Mouse (Mus musculus) midbrain, embryonic 13.5 days (tissue): Measurements from ENCODE around the gene Tmem218. TPM values are rescaled to one million over a fixed set of nuclear protein-coding genes. Genes with fewer than 3 reads are reported as not detected.

Source experiments
- ATAC-seq: fragments of 200-750 bp; cut with Nextera tagmentation; 2 replicates; pipeline ENCODE4 v1.8.0; 2017; ENCODE audit warnings: mild to moderate bottlenecking, moderate TSS enrichment, moderate library complexity
- H3K27ac ChIP-seq: fragments of 300-500 bp; sonication (generic); 2 replicates; pipeline ENCODE4 v1.5.1; 2015; ENCODE audit warnings: inconsistent platforms, mild to moderate bottlenecking, moderate library complexity
- H3K27me3 ChIP-seq: fragments of 300-500 bp; sonication (generic); 2 replicates; pipeline ENCODE4 v1.6.1; 2015; ENCODE audit warnings: mild to moderate bottlenecking, inconsistent platforms
- H3K36me3 ChIP-seq: fragments of 300-500 bp; sonication (generic); 2 replicates; pipeline ENCODE4 v1.6.1; 2015; ENCODE audit warnings: mild to moderate bottlenecking, inconsistent platforms
- H3K4me1 ChIP-seq: fragments of 300-500 bp; sonication (generic); replicated peaks from 2 replicates; pipeline ENCODE4 v1.6.1; 2015; ENCODE audit warnings: inconsistent platforms
- H3K4me2 ChIP-seq: fragments of 300-500 bp; sonication (generic); replicated peaks from 2 replicates; pipeline ENCODE4 v1.6.1; 2015; ENCODE audit warnings: moderate library complexity, mild to moderate bottlenecking, inconsistent platforms
- H3K4me3 ChIP-seq: fragments of 300-500 bp; sonication (generic); replicated peaks from 2 replicates; pipeline ENCODE4 v1.5.1; 2015; ENCODE audit warnings: mild to moderate bottlenecking, inconsistent platforms
- H3K9ac ChIP-seq: fragments of 300-500 bp; sonication (generic); replicated peaks from 2 replicates; pipeline ENCODE4 v1.6.1; 2015; ENCODE audit warnings: mild to moderate bottlenecking, inconsistent platforms
- H3K9me3 ChIP-seq: fragments of 300-500 bp; sonication (generic); 2 replicates; pipeline ENCODE4 v1.6.1; 2016; ENCODE audit warnings: mild to moderate bottlenecking, inconsistent platforms
- WGBS: fragments of 180-500 bp; shearing (Covaris S2); methylation state at CpG from one replicate; pipeline ENCODE4 v1.1.7; 2015; 5-methylcytosine and 5-hydroxymethylcytosine counted together
- polyA plus RNA-seq: library from polyadenylated mRNA; unstranded; fragments of >200 nt; fragmentation: Nextera tagmentation; extraction: Ambion mirVana; gene quantifications from 2 replicates; pipeline ENCODE4 v1.2.1, GENCODE M21; 2015

Tmem218 gene
- polyA plus RNA-seq = 11.4 and 12.7 TPM in 2 replicates

DNA sequence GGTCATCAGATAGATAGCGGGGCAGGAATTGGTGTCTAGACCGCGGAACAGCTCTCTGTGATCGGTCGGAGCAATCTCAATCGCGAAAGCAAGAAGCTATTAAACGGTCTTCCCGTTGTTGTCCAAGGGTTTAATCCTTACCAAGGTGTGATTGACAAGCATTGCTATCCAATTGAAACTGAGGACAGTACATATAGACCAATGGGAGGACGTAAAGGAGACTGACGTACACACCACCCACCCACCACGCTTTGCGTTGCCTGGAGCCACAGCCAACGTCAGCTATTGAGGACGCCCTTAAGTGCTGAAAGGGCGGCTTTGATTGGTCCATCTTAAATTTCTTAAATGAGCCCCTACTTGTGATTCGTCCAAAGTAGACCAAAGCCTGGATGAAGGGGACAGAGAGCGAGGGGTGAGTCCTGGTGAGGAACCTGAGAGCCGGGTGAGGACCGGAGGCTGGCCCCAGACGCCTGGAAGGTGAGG is at the start of gene Tmem218:
Gene Tmem218 (plus strand): TSS at position 295 of the 483 bp plus-strand sequence.
- Histone ChIP-seq H3K9me3 (no peaks in the 10 kb centered on the region), H3K36me3 (no peaks in the 10 kb centered on the region), H3K4me1 (peaks cover 22% of the 10 kb centered on the region), H3K4me2 (peak within 1 kb of the TSS; percentile 65), H3K27ac (peak within 1 kb of the TSS; percentile 92), H3K4me3 (peak within 1 kb of the TSS; percentile 78), H3K27me3 (no peaks in the 10 kb centered on the region), H3K9ac (peak within 1 kb of the TSS; percentile 74)
- ATAC-seq = peak; percentile 100
- under 1% methylated on average over 21 of the region's 21 CpGs for WGBS

DNA sequence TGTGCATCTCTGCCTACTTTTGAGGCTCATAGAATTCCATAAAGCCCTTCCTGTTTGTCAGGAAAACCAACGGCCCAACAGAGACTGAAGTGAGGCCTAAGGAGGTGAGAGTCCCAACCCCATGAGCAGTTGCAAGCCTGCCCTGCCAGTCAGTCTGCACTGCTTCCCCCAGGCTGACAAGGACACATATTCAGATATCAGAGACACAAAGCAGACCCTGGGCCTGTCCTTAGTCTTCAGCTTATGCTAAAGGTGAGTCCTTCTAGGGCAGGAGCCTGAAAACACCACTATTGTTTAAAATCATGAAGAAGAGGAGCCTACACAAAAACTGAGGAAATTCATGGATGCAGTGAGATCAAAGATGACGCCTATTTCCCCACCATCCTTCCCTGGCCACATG is 47.3 kb upstream of the Tmem218 start:
- 93% methylated on average over 2 of the region's 2 CpGs for WGBS
- no peak overlapping the region for H3K9ac ChIP-seq

DNA sequence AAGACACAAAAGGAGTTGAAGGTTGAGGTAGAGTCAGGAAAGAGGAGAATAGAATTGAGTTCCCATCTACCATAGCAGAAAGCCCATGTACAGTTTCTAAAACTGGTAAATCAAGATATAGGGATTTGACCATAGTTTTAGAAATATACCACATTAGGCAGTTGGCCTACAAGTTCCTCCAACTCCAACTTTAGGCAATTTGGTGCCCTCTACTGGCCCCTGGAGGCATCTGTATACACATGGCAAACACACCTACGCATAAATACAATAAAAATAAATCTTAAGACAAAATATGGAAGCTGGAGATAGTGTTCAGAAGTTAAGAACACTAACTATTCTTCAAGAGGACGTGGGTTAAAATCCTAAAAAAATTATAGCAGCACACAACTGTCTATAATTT is 41.1 kb upstream of the Tmem218 start:
- no peak for ATAC-seq
- Histone ChIP-seq H3K27ac (no peak overlapping the region), H3K4me2 (no peak overlapping the region), H3K9ac (no peak overlapping the region), H3K27me3 (no peaks in the 10 kb centered on the region), H3K36me3 (no peaks in the 10 kb centered on the region), H3K4me3 (no peak overlapping the region), H3K9me3 (no peaks in the 10 kb centered on the region), H3K4me1 (peaks cover 3% of the 10 kb centered on the region; the same call in 1 of the 2 replicates)
- 76% methylated on average over 2 of the region's 2 CpGs for WGBS

More for the DNA sequence above, 47.3 kb upstream of the Tmem218 start:
- no peak overlapping the region for H3K4me2 ChIP-seq
- ATAC-seq = no peak
- no peak overlapping the region for H3K4me3 ChIP-seq
- H3K9me3 ChIP-seq = no peaks in the 10 kb centered on the region
- H3K4me1 ChIP-seq = no peaks in the 10 kb centered on the region
- H3K36me3 ChIP-seq = no peaks in the 10 kb centered on the region
- no peak overlapping the region for H3K27ac ChIP-seq
- H3K27me3 ChIP-seq = no peaks in the 10 kb centered on the region

DNA sequence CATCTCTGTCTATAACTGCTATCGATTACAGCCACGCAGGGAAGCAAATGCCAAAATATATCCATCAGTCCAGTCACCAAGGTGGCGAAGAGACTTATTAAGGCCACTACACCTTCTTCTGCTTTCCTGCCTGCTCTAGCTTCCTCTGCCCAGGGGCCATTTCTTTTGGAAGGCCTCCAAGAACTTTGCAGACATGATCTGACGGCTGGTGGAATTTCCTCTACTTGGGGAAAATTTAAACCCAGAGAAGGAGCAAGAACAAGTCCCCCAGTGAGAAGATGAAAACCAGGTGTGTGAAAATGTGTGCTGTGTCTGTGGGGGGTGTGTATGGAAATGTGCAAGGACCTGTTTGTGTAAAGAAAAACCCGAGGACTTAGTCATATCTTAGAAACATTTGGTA is 34.6 kb upstream of the Tmem218 start:
- H3K27ac ChIP-seq = no peak overlapping the region
- H3K9ac ChIP-seq = no peak overlapping the region
- 0 out of 2 replicates have a peak, but pooled peaks cover 4% of the 10 kb centered on the region for H3K27me3 ChIP-seq
- 73% methylated on average over 5 of the region's 5 CpGs for WGBS
- peaks cover 28% of the 10 kb centered on the region for H3K4me1 ChIP-seq
- H3K36me3 ChIP-seq = no peaks in the 10 kb centered on the region
- no peak overlapping the region for H3K4me3 ChIP-seq
- ATAC-seq = no peak
- no peaks in the 10 kb centered on the region for H3K9me3 ChIP-seq
- no peak overlapping the region for H3K4me2 ChIP-seq

DNA sequence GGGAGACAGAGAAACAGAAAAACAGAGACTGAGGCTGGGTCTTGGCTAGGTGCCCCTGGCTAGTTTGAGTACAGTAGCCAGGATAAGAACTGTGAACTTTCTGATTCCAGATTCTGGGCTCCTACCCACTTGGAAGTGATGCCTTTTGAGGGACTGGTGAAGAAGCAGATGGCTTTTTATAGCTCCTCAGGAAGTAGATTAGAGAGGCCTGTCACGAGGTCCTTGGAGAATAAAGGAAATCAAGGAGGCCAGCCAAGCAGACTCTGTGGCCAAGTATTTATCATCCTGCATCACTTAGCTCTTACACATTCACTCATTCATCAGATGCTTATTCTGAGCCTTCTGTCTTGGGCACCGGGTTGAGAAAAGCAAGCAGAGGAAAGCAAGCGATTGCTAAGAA is 32.0 kb upstream of the Tmem218 start:
- WGBS = 69% methylated on average over 3 of the region's 3 CpGs
- Histone ChIP-seq H3K9ac (no peak overlapping the region), H3K9me3 (no peaks in the 10 kb centered on the region), H3K27ac (no peak overlapping the region), H3K4me1 (peaks cover 49% of the 10 kb centered on the region), H3K4me3 (no peak overlapping the region), H3K4me2 (no peak overlapping the region), H3K36me3 (no peaks in the 10 kb centered on the region), H3K27me3 (0 out of 2 replicates have a peak, but pooled peaks cover 4% of the 10 kb centered on the region)
- ATAC-seq = no peak

DNA sequence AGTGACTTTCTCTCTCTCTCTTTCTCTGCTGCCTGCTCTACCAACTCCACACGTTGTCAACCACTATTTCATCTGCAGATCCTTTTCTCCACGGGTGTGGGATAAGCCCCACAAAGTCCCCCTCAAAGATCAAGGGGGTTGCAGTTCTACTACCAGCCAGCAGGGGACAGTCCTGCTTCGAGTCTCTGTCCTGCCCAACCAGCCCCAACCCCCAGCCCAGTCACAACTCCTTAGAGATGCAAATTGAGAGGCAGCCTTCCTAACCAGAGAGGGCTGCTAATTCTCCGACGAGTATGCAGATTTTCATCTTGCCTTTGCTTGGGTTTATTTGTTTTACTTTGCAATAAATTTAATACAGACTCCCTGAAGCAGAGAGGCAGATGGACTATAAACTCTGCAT is 30.9 kb upstream of the Tmem218 start:
- Histone ChIP-seq H3K36me3 (no peaks in the 10 kb centered on the region), H3K9ac (no peak overlapping the region), H3K9me3 (no peaks in the 10 kb centered on the region), H3K27me3 (0 out of 2 replicates have a peak, but pooled peaks cover 4% of the 10 kb centered on the region), H3K4me1 (peaks cover 57% of the 10 kb centered on the region), H3K4me3 (no peak overlapping the region), H3K27ac (peak overlapping the region; percentile 73), H3K4me2 (peak overlapping the region; percentile 34)
- peak; percentile 74 for ATAC-seq
- WGBS = 1% methylated on average over 5 of the region's 5 CpGs

DNA sequence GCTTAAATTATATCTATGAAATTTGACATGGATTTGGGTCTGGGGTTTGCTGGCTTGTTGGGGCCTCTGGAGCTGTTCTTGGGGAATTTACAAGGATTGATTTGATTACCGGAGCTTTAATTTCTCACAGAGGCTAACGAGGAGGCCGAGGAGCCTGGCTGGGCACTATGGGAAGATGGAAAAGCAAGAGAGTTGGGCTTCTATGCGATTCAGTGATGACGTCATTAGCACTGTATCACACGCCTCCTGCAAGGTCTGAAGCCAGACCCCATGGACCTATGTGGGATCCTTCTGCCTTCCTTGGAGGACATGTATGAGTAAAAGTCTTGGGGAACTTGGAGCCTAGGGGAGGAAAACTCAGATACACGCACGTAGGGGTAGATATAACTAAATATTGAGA is 30.5 kb upstream of the Tmem218 start:
- Histone ChIP-seq H3K4me1 (peaks cover 57% of the 10 kb centered on the region), H3K27ac (peak overlapping the region; percentile 73), H3K4me3 (no peak overlapping the region), H3K27me3 (0 out of 2 replicates have a peak, but pooled peaks cover 4% of the 10 kb centered on the region), H3K36me3 (no peaks in the 10 kb centered on the region), H3K4me2 (peak overlapping the region; percentile 34), H3K9me3 (no peaks in the 10 kb centered on the region), H3K9ac (no peak overlapping the region)
- WGBS = 30% methylated on average over 8 of the region's 8 CpGs
- ATAC-seq = peak; percentile 26; the same call in 1 of the 2 replicates

DNA sequence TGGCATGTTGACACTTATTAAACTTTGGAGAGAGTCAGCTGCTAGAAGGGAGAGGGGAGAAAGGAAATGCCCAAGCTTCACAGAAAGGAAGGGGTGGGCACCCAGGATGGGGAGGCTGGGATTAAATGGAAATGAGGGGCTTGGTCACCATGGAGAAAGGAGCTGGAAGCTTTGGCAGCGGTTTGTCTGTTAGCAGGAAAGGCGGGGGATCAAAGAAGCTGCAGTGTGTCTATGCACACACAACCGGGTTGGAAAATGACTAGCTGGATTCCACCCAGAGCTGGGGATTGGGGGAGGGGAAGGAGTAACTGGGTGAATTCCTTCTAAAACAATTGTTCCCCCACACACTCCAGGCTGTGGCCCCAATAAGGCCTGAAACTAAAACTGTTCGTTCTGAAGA is 29.1 kb upstream of the Tmem218 start:
- ATAC-seq = peak; percentile 76
- H3K9ac ChIP-seq = no peak overlapping the region
- H3K36me3 ChIP-seq = no peaks in the 10 kb centered on the region
- H3K27me3 ChIP-seq = 0 out of 2 replicates have a peak, but pooled peaks cover 4% of the 10 kb centered on the region
- H3K9me3 ChIP-seq = no peaks in the 10 kb centered on the region
- H3K4me3 ChIP-seq = no peak overlapping the region
- peaks cover 57% of the 10 kb centered on the region for H3K4me1 ChIP-seq
- 4% methylated on average over 4 of the region's 4 CpGs for WGBS
- H3K27ac ChIP-seq = peak overlapping the region; percentile 77
- H3K4me2 ChIP-seq = 0 out of 2 replicates have a peak overlapping the region, but pooled peaks have one; percentile 8

DNA sequence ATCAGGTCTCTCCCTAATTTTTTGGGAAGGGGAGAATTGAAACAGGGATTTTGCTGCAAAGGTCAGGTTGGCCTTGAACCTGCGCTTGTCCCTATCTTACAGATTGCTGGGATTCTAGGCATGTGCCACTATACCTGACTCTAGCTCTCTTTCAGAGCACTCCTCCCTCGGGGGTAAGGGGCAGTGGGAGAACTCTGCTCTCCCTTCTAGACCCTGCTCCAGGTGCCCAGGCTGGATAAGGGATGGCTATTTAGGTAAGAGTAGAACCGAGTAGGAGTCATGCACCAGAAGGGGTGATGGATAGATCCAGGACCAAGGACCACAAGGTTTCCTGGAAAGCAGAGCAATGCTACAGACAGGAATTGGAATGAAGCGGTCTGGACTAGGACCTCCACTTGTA is 28.4 kb upstream of the Tmem218 start:
- Histone ChIP-seq H3K36me3 (no peaks in the 10 kb centered on the region), H3K9me3 (no peaks in the 10 kb centered on the region), H3K27ac (peak overlapping the region; percentile 77), H3K4me3 (no peak overlapping the region), H3K4me1 (peaks cover 57% of the 10 kb centered on the region), H3K27me3 (0 out of 2 replicates have a peak, but pooled peaks cover 4% of the 10 kb centered on the region), H3K4me2 (0 out of 2 replicates have a peak overlapping the region, but pooled peaks have one; percentile 8), H3K9ac (no peak overlapping the region)
- WGBS = 80% methylated on average over 4 of the region's 4 CpGs
- ATAC-seq = no peak

DNA sequence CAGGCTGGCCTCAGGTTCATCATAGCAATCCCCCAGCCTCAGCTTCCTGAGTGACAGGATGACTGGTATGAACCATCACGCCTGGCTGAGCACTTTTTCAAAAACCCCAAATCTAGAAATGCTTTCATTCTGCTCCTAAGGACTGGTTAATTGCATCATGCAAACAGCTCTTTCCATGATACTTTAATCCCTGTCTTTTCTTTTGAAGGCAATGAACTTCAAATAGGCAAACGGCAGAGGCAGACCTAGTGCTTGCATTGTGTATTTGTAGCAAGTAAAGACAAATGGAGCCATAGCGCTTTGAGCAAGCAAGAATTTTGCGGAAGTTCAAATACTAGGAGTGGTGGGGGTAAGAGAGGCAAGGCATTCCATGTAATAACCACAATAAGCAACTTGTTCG is 26.4 kb upstream of the Tmem218 start:
- WGBS = 35% methylated on average over 5 of the region's 5 CpGs
- no peak overlapping the region for H3K9ac ChIP-seq
- no peak overlapping the region for H3K4me3 ChIP-seq
- H3K4me1 ChIP-seq = peaks cover 50% of the 10 kb centered on the region
- no peak for ATAC-seq
- H3K27me3 ChIP-seq = no peaks in the 10 kb centered on the region
- H3K9me3 ChIP-seq = no peaks in the 10 kb centered on the region
- no peak overlapping the region; the same call in 1 of the 2 replicates for H3K27ac ChIP-seq
- H3K4me2 ChIP-seq = no peak overlapping the region
- H3K36me3 ChIP-seq = no peaks in the 10 kb centered on the region

DNA sequence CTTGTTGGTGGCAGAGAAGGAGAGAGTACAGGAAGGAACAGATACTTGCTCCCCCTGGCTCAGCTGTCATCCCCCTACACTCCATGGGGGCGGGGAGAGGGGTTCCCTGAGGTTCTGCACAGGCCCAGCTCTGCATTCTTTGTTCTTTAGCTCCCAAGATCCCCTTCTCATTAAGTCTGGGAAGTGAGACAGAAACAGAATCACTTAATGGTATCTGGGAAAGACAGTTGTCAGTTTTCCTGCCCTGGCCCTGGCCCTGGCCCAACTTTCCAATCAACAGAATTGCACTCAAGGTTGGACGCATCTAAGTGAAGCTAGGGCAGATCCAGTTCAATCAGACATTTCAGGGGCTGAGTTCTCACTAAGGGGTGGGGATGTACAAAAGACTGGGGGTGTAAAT is 24.8 kb upstream of the Tmem218 start:
- no peaks in the 10 kb centered on the region for H3K9me3 ChIP-seq
- 60% methylated on average over 2 of the region's 2 CpGs for WGBS
- H3K9ac ChIP-seq = no peak overlapping the region
- H3K4me2 ChIP-seq = no peak overlapping the region
- no peaks in the 10 kb centered on the region for H3K27me3 ChIP-seq
- ATAC-seq = no peak
- H3K36me3 ChIP-seq = no peaks in the 10 kb centered on the region
- H3K4me1 ChIP-seq = peaks cover 35% of the 10 kb centered on the region
- H3K27ac ChIP-seq = no peak overlapping the region
- H3K4me3 ChIP-seq = no peak overlapping the region

DNA sequence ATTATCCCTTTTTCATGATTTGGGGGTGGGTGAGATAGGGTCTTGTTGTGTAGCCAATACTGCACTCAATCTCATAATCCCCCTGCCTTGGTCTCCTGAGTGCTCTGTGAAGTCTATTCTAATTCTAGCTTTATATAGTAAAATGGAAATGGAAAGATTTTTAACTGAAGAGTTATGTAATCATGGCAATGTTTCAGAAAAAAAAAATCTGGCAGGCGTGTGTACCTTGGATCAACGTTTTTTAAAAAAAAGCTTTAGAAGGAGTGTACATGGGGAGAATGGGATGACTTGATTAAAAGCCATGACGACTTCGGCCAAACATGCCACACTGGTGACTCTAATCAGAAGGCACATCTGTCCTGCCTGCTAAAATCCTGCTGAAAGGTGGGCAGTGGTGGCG is 20.6 kb upstream of the Tmem218 start:
- Histone ChIP-seq H3K4me2 (no peak overlapping the region), H3K36me3 (no peaks in the 10 kb centered on the region), H3K27ac (no peak overlapping the region), H3K9me3 (peaks cover 6% of the 10 kb centered on the region; the same call in 1 of the 2 replicates), H3K4me3 (no peak overlapping the region), H3K27me3 (no peaks in the 10 kb centered on the region), H3K9ac (no peak overlapping the region), H3K4me1 (no peaks in the 10 kb centered on the region)
- WGBS = 92% methylated on average over 5 of the region's 5 CpGs
- no peak for ATAC-seq

DNA sequence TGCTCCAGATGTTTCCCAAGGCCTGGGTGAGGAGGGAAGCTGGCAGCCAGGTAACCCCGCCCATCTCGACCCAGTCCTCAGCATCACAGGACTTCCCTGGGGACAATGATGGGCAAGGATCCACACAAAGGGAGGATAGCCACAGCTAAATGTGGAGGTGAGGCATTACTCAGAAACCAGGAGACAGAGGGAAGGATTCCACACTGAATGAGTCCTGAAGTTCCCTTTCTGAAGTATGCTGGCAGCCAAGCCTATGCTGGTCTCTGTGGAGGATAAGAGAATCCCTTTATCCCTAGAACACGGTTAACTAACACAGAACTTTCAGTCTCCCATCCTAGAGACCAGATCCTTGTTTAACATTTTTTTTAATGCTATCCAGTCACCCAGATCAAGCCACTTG is 20.0 kb upstream of the Tmem218 start:
- Histone ChIP-seq H3K4me3 (no peak overlapping the region), H3K4me2 (no peak overlapping the region), H3K4me1 (no peaks in the 10 kb centered on the region), H3K27ac (no peak overlapping the region), H3K36me3 (no peaks in the 10 kb centered on the region), H3K9ac (no peak overlapping the region), H3K9me3 (peaks cover 6% of the 10 kb centered on the region; the same call in 1 of the 2 replicates), H3K27me3 (no peaks in the 10 kb centered on the region)
- WGBS = 84% methylated on average over 3 of the region's 3 CpGs
- ATAC-seq = no peak
